Mouse (Mus musculus): ENCODE results near the gene Enc1. TPM values are rescaled to one million over a fixed set of nuclear protein-coding genes. Genes with fewer than 3 reads are reported as not detected.
"Not testable (repeated sequence)": the region's sequence is repeated elsewhere in the genome, so short reads cannot be mapped to it uniquely, and the experiment has no call there.

The Enc1 gene
- total RNA-seq, 2 experiments from 2014 or later, result 1.4 to 2.6 TPM

DNA sequence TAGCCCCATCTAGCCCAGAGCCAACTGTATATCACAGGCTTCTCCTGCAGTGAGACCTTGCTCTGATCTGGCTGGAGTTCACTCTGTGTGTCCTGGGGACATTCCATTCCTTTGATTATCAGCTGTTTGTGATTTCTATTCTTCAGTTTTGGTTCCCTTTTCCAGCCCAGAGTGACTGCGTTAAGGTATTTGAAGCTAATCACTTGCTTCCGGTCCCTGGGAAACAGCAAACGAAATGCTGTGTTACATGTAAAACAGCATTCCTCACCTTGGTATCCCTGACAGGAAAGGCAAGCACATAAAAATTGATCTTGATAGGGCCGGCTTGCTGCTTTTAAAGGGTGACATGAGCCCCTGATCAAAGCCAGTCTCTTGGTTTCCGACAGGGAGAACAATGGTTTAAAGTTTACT is 8.2 kb downstream of the Enc1 start:
- intact Hi-C loops (cut with DNase I), result no loop called here
- no peak for DNase-seq

DNA sequence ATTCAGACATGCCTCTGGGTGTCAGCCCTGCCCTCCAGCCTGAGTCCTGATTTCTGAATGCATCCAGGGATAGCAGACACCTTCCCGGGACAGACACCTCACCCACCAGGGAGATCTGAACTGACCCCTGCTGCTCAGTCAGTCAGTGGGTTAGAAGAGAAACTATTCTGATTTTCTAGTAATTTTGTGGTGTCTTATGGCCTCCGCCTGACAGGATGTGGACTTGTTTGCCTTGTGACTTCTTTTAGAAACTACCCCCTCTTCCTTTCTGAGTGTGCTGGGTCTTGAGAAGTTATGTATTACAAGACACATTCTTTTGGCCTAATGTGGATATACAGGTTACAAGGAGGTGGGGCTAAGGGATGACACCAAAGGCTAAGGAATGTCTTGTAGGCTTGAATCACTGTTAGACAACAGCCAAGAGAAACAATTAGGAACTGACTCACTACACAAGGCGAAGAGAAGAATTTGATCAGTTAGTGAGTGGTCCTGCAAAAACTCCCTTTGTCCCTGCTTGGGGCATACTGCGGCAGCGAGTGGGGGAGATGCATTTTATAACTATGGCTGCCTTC is 8.7 kb downstream of the Enc1 start:
- intact Hi-C loops (cut with DNase I), result no loop called here

DNA sequence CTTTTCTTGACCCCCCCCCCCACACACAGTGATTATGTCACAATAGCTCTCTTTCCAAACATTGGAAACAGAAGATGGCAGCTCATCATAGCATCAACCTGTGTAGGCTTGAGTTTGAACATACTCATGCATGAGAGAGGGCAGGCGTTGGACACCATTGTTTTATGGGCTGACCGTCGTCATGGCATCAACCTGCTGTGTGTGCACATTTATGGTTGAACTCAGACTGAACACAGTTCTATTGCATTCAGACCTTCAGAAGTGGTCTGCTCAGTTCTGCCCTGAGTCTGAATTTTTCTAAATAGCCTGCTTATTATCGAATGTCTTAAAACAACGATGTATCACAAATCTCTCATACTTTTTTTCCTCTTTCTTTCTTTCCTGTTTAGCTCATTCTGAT is 9.2 kb downstream of the Enc1 start:
- intact Hi-C loops (cut with DNase I), result no loop called here
- DNase-seq, result no peak

More for the DNA sequence above, 8.7 kb downstream of the Enc1 start:
- DNase-seq, result no peak

DNA sequence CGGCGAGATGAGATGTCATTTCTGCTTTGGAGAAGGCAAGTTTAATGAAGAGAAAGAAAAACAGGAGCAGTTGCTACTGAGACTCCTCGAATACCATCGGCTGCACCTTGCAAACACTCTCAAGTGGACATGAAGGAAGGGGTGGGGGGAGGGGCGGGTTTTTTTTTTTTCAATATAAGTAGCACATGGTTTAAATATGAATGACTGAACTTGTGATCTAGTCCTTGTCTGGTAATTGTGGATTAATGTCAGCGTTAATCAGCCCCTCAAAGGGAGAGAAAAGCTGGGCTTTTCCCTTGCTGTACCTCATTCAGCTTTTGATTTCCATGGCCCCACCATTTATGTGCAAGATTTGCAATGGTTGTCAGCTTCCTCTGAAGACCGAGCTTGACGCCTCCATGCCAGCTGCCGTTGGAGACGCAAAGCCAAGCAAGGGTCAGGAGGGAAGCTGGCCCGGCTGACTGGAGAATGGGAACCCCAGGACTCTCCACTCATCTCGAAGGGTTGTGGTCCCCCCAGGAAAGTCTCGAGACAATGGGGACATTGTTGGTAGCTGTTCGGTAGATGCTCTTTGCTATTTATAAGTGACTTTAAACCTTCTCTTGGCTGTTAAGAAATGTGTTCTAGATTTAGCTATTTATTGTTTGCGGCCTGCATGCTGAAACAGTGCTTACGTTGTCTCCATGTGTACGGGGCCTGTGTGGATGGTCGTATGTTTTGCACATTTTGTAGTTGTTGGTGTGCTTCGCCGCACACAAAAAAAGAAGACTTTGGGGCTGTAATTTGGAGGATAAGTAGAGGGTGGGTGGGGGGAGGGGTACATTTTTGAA is 9.9 kb downstream of the Enc1 start:
- intact Hi-C loops (cut with DNase I), result no loop called here
- no peak for DNase-seq

DNA sequence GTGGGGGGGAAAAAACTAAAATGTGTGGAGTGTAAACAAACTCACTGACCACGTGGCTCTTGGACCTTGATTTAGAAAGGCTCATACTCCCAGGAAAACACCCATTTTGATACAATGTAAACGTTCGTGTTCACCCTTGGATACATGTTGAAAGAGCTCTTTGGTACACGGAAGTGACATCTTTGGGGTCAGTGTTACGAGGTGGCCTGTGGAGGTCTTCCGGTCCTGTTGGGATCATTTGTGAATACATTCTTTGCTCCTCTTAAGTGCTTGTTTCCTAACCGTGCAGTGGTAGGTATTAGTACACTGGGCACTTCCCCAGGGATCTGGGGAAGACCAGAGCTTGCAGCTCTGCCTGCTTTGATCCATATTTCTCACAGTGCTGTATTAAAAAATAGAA is 10.8 kb downstream of the Enc1 start:
- no peak for DNase-seq
- intact Hi-C loops (cut with DNase I), result no loop called here

DNA sequence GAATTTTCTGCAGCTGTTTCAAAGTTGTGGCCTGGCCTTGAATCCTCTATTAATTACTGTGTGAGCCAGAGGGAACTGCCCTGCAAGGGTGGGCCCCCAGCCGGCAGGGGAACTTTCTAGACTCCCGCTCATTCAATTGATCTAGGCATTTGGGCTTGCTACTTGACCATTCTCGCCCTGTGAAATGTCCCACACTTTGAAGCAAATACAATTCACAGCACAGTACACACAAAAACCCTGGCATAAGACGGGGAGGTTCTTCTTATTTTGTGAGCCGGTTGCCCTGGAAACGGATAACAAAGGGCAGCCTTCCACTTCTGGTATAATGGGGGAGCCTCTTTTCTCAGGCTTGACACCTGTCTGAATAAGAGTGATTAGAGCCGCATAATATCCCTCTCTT is 11.6 kb downstream of the Enc1 start:
- intact Hi-C loops (cut with DNase I), result no loop called here
- no peak for DNase-seq

DNA sequence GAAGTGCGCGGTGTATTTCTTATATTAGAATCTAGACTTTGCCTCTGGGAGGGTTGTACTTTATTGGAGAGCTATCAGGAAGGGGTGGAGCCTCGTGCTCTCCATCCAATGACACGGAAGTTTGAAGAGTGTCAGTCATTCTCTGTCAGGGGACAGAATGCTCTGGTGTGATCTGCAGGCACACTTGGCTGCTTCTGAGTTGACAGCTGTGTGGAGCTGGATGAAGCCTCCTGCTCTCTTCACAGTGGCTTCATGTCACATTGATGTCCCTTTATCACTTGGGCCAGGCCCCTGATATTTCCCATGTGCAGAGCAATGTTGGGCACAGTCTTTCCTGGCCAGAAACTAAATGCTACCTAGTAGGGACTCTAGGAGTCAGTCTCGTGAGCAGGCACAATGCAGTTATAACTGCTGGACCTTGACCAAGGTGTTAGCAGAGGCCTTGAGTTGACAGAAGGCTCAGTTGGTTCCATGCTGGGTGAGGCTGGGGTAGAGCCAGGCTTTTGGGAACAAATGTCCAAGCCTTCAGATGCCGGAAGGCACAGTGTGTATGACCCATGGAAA is 12.6 kb downstream of the Enc1 start:
- no peak for DNase-seq
- intact Hi-C loops (cut with DNase I), result no loop called here

DNA sequence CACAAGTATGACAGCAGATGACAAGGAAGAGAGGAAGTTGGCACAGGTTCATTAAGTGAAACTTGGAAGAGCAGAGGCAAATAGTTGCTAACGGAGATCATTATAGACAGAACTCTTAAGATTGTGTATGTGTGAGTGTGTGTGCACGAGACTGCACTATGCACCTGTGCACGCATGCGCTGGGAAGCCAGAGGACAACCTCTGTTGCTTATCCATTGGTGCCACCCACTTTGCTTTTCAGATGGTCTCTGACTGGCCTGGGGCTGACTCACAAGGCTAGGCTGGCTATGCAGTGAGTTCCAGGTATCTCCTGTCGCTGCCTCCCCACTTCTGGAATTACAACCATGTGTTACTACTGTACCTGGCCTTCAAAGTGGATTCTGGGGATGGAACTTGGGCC is 13.1 kb downstream of the Enc1 start:
- intact Hi-C loops (cut with DNase I), result no loop called here
- DNase-seq, result no peak

DNA sequence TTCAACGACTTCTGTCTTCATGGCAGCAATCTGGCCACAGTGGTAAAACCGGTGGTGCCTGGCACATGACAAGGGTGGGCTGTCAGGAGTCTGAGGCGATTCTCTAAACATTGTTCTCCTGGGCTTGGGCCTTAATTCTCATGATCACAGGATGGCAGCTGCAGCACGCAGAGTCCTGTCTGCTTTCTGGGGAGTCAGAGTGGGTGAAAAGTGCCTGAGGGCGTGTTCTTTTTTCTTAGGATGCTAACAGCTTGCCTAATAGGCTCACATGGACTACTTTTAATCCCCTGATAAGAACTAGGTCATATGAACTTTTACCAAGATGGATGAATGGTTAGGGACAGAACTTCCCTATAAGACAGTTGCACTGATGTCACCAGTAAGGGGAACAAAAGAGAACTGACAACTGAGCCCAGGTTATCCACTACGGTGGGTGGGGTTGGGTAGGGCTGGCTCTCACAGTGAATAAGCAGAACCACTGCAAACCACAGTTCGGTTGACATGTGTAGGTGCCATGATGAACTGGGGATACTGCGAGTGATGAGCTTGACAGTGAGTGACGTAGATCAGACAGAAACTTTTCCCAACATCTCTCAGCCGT is 13.8 kb downstream of the Enc1 start:
- intact Hi-C loops (cut with DNase I), result no loop called here

DNA sequence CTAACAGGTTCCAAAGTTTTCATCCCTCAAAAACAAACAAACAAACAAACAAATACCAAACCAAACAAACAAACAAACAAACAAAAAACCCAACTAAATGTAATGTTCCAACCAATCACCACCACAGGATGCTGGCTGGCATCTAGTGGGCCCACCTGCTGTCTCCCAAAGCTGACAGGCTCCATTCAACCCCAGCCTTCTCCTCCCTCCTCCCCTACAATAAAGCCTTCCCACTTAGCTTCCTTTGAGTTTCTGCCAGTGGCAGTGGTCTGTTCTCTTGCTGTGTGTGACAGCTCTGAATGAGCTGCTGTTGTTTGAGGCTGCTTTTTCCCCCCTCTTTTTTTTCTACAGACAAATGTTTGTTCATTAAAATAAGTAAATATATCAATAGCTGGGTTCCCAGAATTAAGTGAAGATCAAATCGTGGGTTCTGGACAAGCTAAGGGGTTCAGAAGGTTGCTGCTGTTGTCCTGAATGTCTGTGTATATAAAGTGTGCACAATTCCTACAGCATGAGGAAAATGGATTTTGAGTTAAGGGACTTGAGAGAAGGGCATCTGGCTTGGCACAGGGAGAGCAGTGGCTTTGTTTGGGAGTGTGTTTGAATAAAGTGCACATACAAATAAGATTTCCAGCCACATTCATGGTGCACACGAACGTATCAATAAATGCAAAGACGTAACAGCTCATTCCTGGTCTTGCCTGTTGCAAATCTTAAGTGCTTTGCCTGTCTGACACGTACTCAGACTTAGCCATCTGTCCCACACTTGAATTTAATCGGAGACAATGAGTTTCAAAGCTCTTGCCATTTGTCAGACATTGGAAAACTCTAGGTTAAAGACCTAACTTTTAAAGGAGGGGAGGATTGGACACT is 15.3 kb downstream of the Enc1 start:
- no peak for DNase-seq
- intact Hi-C loops (cut with DNase I), result no loop called here

More for the DNA sequence above, 13.8 kb downstream of the Enc1 start:
- no peak for DNase-seq

DNA sequence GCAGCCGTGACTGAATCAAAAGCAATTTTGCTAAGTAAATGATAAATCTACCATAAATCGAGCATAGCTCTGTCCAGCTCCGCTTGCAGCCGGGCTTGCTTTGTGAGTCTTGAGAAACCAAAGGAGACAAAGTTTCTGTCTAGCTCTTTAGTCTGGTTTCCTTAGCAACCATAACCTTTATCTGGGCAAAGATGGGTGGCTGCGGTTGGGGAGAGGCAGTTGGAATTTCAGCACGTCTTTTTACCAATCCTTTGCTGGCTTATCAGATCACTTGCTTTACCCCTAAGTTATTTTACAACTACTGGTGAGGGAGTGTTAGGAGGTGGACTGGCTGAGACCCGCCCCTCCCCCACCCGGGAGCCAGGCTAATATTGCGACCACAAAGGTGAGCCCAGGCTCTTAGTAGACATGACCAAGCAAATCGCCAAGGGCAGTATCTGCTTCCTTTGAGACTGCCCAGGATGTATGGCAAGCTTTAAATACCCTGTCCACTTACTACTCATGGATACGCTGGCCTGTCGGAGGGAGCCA is 16.0 kb downstream of the Enc1 start:
- intact Hi-C loops (cut with DNase I), result no loop called here
- DNase-seq, result no peak

DNA sequence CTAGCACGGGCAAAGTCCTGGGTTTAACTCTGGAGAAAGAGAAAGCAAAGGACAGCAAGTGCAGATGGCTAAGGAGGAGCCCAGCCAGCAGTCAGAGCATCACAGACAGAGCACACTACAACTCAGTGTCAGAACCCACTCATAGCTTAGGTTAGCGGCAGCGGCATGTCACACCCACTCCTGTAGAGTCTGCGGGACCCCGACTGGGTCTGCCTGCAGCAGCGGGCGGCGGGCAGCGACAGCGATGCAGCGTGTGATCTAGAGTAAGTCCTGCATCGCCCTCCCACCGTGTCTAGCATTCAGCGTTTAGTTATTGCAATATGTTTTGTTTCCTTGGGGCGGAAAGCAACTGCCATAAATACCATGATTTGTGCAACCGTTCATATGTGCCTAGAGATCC is 18.4 kb downstream of the Enc1 start:
- intact Hi-C loops (cut with DNase I), result no loop called here
- DNase-seq, result no peak

DNA sequence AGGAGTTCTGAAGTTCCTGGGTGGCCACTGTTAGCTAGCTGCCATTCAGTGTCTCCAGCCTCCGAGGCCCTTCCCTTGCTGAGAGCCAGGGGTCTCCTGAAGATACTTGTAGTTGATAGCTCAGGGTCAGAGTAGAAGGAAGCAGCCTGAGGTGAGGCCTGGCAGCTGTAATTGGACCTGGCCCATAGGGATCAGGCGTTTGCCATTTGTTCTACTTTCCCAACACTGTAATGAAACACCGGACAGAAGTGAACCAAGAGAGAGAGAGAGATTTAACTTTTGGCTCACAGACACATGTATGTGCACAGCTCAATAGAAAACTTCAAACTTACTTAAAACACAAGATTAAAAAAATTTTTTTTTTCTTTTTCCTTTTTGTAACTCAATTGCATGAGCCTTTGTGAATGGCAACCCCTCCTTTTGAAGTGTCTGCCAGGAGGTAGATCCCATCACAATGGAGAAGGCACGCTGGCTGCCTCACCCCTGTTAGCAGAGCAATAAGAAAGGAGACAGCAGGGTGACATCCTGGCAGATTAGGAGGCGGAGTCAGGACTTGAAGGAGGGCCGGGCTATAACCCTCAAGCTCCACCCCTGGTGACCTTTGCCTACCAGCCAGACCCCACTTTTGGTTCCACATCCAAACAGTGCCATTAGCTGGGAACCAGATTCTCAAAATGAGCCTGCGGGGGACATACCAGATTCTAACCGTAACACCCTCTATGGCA is 19.7 kb downstream of the Enc1 start:
- DNase-seq, result no peak
- intact Hi-C loops (cut with DNase I), result no loop called here

DNA sequence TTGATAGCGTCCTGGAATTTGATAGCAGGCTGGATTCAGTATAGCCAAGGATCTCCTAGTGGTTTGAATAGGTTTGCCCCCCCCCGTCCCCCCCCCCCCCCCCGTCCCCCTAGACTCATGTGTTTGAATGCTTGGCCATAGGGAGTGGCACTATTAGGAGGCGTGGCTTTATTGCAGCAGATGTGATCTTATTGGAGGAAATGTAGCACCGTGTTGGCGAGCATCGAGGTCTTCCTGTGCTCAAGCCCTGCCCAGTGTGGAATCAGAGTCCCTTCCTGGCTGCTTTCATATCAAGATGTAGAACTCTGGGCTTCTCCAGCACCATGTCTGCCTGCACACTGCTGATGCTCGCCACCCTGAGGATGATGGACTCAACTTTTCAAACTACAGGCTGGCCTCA is 20.6 kb downstream of the Enc1 start:
- DNase-seq, result no peak
- intact Hi-C loops (cut with DNase I), result no loop called here

DNA sequence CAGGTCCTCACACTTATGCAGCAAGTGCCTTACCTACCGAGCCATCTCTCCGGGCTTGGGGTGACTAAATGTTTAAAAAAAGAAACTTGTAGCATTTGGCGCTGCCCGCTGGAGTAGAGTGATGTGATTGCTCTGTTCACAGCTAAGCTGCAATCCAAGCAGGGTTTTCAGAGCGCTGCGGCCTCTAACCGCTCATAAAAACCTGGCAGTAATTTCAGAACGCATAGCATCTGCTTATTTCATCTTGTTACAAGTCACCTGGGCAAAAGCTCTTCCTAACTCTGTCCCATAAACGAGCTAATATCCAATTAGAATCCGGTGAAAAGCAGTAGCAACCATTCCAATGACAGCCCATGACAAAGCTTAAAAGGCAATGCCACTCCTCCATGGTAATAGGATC is 21.8 kb downstream of the Enc1 start:
- no peak for DNase-seq

DNA sequence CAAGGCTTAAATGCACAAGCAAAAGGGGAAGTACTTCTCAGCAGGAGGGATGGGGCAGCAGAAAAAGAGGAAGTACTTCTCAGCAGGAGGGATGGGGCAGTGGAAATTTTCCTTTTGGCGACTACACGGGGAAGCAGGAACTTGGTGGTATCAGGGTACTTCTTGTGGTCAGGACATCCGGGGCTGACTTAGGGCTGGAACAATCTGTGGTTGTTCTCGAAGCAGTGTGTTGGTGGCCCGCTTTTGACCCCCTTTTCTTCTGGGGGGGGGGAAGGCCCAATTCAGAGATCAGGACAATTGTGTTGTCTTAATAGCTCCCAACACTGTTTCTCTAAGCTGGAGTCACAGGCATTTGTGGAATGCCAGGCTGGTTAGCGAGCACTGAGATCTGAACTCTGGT is 24.6 kb downstream of the Enc1 start:
- intact Hi-C loops (cut with DNase I), result not testable (repeated sequence)

More for the DNA sequence above, 21.8 kb downstream of the Enc1 start:
- intact Hi-C loops (cut with DNase I), result no loop called here

DNA sequence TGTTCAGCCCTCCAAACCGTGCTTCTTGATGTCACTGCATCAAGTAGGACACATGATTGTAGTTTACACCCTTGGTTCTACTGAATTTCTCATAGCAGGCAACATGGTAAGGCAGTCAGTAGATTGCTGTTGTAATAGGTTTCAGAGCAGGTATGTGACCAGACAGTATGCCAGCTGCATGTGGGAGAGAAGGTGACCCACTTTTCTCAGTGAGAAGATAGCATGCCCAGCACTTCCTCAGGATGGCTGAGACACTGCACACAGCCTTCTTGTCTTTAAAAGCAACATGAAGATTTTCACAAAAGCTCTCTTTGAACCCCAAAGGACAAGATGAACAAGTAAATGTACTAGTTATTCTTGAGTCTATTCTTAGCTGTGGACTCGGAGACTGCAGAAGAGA is 29.8 kb downstream of the Enc1 start:
- DNase-seq, result no peak
- intact Hi-C loops (cut with DNase I), result no loop called here

More for the DNA sequence above, 24.6 kb downstream of the Enc1 start:
- not testable (repeated sequence) for DNase-seq

DNA sequence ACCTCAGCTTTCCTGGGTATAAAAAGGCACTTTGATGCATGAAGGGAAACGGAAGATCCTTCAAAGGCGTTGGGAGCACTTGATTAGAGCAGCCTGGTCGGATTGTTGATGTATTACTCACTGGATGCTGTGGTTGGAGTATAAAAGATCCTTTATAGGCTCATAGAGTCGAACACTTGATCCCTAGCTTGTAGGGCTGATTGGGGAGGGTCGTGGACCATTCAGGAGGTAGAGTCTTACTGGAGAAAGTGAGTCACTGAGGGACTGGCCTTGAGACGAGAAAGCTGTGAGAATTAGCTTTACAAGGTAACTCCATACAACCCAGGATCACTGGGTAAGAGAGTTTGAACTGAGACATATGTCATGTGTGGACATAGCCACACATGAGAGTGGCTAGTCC is 30.7 kb downstream of the Enc1 start:
- DNase-seq, result no peak
- intact Hi-C loops (cut with DNase I), result no loop called here

DNA sequence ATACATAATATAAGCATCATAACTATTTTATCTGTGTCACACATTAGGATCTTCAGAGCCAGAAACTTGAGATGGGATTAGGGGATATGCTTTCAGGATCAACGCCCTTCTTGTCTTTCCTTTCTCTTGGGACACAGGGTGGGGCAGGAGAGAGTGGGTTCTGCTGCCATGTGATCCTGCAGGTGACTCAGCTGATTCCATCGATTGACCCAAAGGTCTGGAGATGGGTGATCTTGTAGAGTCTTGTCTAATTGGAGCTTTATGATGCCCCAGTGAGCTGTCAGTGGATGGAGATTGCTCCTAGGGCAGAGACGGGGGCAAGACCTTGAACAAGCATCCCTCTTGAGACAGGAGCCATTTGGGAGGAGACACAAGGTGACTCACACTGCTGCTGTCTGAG is 33.9 kb downstream of the Enc1 start:
- DNase-seq, result no peak
- intact Hi-C loops (cut with DNase I), result no loop called here

DNA sequence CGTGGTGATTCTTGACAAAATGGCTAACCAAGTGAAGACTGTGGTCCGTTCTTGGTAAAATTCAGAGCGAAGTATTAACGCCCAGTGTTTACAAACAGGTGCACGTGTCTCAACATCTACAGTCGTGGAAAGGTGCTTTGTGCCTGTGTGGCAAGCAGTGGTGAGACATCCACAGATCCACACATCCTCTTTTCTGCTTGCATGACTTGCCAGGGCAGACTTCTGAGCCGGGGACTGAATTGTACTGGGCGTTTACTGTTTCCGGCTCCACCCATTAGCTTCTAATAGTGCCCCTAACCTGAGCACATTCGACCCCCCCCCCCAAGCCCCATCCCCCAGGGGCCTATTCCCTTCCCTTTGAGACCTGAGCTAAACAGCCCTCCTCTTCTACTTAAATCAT is 34.6 kb downstream of the Enc1 start:
- intact Hi-C loops (cut with DNase I), result no loop called here
- no peak for DNase-seq
